Mouse (Mus musculus) CH12.LX (cell line): ENCODE measurements around the gene Prkca.

Experiments
- CTCF ChIP-seq, 2 experiments: IDR thresholded peaks in 1 of 2; conservative IDR thresholded peaks in 1 of 2; 2 replicates each; pipeline ENCODE4 v1.5.1; 2011 to 2012; ENCODE audit warnings: low read depth in 2 of 2, low read length in 2 of 2, improper control_type of control experiment in 1 of 2, inconsistent platforms in 1 of 2, mild to moderate bottlenecking in 1 of 2, moderate library complexity in 1 of 2
- E2F4 ChIP-seq: IDR thresholded peaks from 2 replicates; pipeline ENCODE4 v1.6.1; 2011; ENCODE audit warnings: low read depth, low read length, improper control_type of control experiment; ENCODE audit not compliant: insufficient replicate concordance
- EP300 ChIP-seq: IDR thresholded peaks from 2 replicates; pipeline ENCODE4 v1.6.1; 2011; ENCODE audit warnings: low read length, improper control_type of control experiment
- IRF4 ChIP-seq: IDR thresholded peaks from 2 replicates; pipeline ENCODE4 v1.6.1; 2014; ENCODE audit warnings: low read depth, mild to moderate bottlenecking, inconsistent platforms, low read length, improper control_type of control experiment
- JUND ChIP-seq: conservative IDR thresholded peaks from 2 replicates; pipeline ENCODE4 v1.6.1; 2011; ENCODE audit warnings: low read depth, low read length, improper control_type of control experiment
- MAFK ChIP-seq: IDR thresholded peaks from 2 replicates; pipeline ENCODE4 v1.6.1; 2011; ENCODE audit warnings: low read length, improper control_type of control experiment; ENCODE audit not compliant: insufficient replicate concordance
- MAX ChIP-seq: IDR thresholded peaks from 2 replicates; pipeline ENCODE4 v1.6.1; 2011; ENCODE audit warnings: low read length, improper control_type of control experiment
- MEF2A ChIP-seq: IDR thresholded peaks from 2 replicates; pipeline ENCODE4 v1.6.1; 2014; ENCODE audit warnings: low read depth, mild to moderate bottlenecking, inconsistent platforms, low read length, improper control_type of control experiment, borderline replicate concordance
- MXI1 ChIP-seq: IDR thresholded peaks from 2 replicates; pipeline ENCODE4 v1.6.1; 2011; ENCODE audit warnings: mild to moderate bottlenecking, low read depth, low read length, improper control_type of control experiment
- MYC ChIP-seq: IDR thresholded peaks from 2 replicates; pipeline ENCODE4 v1.6.1; 2011; ENCODE audit warnings: low read depth, mild to moderate bottlenecking, improper control_type of control experiment, low read length
- POLR2A ChIP-seq: IDR thresholded peaks from 2 replicates; pipeline ENCODE4 v1.6.1; 2011; ENCODE audit warnings: low read depth, mild to moderate bottlenecking, improper control_type of control experiment, low read length
- USF1 ChIP-seq: IDR thresholded peaks from 2 replicates; pipeline ENCODE4 v1.6.1; 2014; ENCODE audit warnings: low read depth, mild to moderate bottlenecking, inconsistent platforms, low read length, improper control_type of control experiment
- USF2 ChIP-seq: conservative IDR thresholded peaks from 2 replicates; pipeline ENCODE4 v1.6.1; 2011; ENCODE audit warnings: low read depth, low read length, improper control_type of control experiment
- ZNF384 ChIP-seq: IDR thresholded peaks from 2 replicates; pipeline ENCODE4 v1.6.1; 2012; ENCODE audit warnings: low read depth, low read length, improper control_type of control experiment, inconsistent platforms

- TF ChIP-seq CTCF (conservative IDR thresholded peaks at IDR 0.05 in 1 of 2, IDR thresholded peaks at IDR 0.05 in 1 of 2; ENCODE audit: low read depth in 2 of 2, low read length in 2 of 2) (no peak), JUND (peak; percentile 45), USF2 (no peak), POLR2A (peak; percentile 77), MYC (peak; percentile 70), USF1 (no peak), IRF4 (peak; percentile 75), E2F4 (no peak), ZNF384 (peak; percentile 19), MAX (peak; percentile 82), MEF2A (peak; percentile 62; the same call in 1 of the 2 replicates), MXI1 (no peak; the same call in 1 of the 2 replicates), MAFK (peak; percentile 73; the same call in 1 of the 2 replicates), EP300 (peak; percentile 90)
Observed at GRCm38 (mm10) chr11:108204202-108204894, 139.4 kb downstream of the Prkca start.
